Mouse (Mus musculus): ENCODE results near the gene 4933436I01Rik. TPM values are rescaled to one million over a fixed set of nuclear protein-coding genes. Genes with fewer than 3 reads are reported as not detected.

4933436I01Rik gene
- total RNA-seq (2021): not detected

DNA sequence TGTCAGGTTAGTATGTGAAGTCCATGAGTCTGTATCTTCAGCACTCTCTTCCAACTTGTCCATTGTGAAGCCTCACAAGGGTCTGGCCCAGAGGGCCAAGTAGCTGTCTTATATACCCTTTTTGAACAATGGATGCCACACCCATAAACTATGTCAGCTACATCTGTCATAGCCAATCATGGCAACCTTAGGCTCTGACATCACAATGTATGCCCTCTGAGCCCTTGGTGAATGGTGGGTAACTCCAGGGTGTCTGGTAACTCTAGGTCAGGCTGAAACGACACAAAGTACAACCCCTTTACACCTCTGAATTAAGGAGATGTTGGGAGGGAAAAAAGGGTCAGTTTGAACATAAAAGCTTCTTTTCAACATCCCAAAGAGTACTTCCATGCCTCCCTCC, at the start of gene 4933436I01Rik:
TSS of gene 4933436I01Rik (minus strand) at position 101 of the 400 bp plus-strand sequence.
- intact Hi-C loops (cut with DNase I): no loop called here
- no peak for DNase-seq (ENCODE audit: low spot score in 2 of 2)

DNA sequence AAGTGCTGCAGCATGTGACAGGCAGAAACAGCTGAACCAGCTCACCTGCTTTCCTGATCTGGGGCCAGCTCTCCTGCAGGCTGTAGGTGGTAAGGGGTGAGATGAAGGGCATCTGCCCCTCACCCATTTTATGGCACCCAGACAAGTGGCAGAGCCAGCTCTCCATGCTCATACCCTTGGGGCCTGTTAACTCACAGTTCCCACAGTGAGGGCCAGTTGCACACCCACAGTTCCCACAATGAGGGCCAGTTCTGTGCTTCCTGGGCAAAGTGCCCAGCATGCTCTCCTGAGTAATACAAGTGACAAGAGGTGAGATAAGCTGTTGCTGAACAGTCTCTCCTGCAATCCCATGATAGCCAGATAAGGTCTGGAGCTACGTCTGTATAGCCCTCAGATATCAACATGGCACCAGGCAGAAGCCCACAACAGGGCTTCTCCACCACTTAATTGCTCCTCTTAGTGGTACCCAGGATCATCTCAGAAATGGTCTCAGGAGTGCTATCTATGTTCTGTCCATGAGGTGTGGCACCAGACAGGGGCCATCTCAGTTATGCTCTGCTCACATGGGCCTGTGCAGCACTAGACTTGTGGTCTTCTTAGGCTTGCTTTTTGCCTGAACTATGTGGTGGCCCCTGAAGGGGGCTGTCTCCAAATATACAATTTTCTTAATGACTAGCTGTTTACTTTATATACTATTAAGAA, 3.7 kb upstream of the 4933436I01Rik start:
- intact Hi-C loops (cut with DNase I): no loop called here
- no peak for DNase-seq (ENCODE audit: low spot score in 2 of 2)

DNA sequence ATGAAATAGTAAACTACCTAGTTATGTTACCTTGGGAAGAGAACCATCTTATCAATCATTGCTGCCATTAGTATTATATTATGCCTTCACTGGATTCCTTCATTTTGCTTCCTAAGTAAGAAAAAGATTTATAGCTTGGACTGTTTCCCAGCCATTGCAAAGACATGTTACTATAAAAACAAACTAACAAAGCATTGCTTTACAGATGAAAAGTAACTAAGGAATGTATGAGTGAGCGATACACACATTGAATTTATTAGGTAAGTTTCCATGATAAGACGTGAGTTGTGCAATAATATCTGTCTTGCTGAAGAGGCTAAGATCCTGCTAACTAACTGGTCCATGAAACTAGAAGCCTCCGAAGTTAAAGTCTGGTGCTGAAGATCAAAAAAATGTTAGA, 37.8 kb downstream of the 4933436I01Rik start:
- no peak for DNase-seq (ENCODE audit: low spot score in 2 of 2)
- intact Hi-C loops (cut with DNase I): no loop called here

Other genes starting within 250 kb of the 4933436I01Rik start
- gene Gm1140, start 227.9 kb downstream of the 4933436I01Rik start, total RNA-seq (2021): not detected
- not detected for gene Gm14692, start 225.8 kb downstream of the 4933436I01Rik start, total RNA-seq (2021)